Mouse (Mus musculus) testis, postnatal 10 days (tissue): ENCODE measurements around the gene Zfp652.
"Not testable (repeated sequence)": the region's sequence is repeated elsewhere in the genome, so short reads cannot be mapped to it uniquely, and the experiment has no call there.

ENCODE experiments used
- DNase-seq: peaks from one replicate; pipeline ENCODE4 v3.0.0; 2021; ENCODE audit warnings: low spot score

Gene Zfp652

DNA sequence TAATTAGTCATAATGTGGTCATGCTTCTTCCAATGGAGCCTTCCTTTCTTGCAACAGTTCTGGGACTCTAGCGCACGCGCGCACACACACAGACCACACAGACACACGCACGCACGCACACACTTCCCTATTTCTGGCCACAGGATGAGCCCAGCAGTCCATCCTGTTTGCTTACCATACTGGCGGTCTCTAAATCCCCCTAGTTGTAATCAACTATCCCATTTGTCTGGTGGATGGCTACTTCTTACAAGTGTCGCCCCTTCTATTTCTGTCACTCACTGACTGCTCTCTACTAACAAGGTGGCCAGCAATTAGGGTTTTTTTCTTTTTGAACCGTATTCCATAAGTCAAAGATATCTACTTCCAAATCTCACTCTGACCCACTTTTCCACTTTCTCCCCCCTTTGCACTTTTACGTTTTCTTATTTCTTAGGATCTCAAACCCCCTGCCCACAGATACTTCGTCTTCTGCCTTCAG, 349 bp upstream of the Zfp652 start:
- DNase-seq, result no peak

DNA sequence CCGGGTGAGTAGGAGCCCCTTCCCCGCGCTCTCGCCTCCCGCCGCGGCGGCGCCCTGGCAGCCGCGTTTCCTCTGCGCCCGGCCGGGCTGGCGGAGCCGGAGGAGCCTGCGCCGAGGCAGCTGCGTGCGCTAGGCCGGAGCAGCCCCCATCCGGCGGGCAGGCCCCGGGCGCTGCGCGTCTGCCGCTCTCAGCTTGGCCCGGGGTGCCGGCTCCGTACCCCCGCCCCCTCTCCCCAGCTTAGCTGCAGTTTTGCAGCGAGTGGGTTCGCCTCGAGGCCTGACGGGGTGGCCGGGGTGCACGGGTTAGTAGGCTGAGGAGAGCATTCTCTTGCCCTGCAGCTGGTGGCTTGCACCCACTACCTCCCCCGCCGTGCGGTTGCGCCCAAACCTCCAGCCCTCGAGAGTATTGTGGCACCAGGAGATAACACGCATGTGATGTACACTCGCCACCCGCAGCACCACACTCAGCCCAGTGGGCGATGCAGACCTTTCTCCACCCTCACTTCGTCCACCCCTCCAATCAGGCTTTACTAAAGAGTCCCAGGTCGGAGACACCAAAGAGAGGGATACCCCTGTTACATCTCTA, 845 bp downstream of the Zfp652 start:
- DNase-seq, result peak; percentile 75

DNA sequence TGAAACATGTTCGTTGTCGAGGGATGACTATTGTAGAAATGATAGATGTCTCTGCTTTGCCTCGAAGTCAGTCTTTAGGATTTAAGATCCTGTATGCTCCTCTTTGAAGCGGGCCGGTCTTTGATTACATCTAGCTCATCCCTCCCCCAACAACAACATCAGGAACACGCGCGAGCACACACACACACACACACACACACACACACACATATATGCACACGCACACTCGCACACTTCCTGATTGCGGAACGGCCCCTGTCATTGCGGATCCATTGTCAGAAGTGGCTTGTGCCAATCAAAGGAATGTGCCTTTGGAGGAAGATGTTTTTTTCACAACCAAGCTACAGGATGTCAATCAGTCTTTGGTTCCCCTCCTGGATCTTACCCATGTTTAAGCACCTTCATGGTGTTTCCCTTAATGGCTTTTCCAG, 1.4 kb downstream of the Zfp652 start:
- DNase-seq, result no peak

DNA sequence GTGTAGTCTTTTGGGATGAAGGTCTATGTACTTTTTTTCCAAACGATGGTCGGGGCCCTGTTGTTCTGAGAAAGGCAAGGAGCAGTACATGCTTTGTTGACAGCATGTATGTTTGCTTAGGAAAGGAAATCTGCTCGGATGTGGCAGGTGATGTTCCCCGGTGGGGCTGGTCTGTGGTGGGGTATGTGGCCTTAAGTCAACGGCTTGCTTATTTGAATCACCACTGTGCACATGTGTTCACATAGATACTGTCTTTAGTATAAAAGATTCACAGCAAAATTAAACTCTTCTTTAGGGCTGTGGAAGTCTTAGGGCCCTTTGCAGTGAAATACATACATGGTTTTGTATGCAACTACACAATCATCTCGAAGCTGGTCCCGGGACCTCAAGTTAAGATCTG, 1.9 kb downstream of the Zfp652 start:
- no peak for DNase-seq

DNA sequence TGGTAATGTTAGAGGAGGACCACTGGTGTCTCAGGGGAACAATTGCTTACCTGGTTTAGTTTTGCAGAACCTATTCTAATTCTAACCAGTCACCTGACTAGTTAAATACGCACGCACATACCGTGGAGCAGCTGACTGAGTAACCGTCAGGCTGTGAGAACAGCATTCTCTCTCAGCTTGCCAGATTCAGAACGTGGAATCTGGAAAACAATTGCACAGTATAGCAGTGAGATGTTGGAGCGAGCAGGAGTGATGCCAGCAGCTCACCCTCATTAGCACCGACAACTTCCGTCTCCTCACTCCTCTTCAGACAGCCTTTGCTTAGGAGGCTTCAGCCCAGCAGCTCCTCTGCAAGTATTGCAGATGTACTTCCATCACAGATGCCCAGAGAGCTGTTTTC, 3.7 kb downstream of the Zfp652 start:
- no peak for DNase-seq

DNA sequence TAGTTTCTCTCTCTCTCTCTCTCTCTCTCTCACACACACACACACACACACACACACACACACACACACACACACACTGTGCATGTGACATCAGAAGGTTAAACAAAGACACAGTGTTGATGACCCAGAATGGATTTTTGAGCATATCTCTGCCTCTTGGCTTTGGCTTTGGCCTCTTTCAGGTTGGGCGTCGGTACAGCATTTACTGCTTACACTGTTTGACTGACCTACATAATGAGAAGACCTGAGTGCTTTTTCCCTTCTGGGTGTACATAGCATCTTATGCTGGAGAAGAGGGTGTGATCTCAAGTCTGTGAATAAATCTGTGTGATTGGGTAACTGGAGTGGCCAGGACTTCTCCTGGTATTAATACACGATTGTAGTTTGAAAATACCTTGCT, 6.9 kb downstream of the Zfp652 start:
- DNase-seq, result no peak

DNA sequence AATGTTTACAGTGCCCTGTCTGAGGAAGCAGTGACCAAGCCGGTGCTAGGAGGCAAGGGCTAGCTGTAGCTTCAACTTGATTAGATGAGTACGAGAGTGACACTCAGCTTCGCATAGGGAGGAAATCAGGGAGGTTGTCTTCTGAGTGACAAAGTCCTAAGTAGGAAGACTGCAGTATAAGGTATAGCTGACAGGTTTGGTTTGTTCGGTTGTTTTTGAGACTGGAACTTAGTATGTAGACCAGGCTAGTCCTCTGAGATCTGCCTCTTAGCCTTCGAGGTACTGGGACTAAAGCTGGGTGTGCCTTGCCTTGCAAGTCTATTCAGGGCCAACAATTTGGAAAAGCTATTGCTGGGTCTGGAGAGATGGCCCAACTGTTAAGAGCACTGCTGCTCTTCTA, 10.8 kb downstream of the Zfp652 start, which contains the start of gene B130006D01Rik:
Gene B130006D01Rik, plus strand, starts transcription at position 301 of the 400 bp plus-strand sequence.
- DNase-seq, result no peak

DNA sequence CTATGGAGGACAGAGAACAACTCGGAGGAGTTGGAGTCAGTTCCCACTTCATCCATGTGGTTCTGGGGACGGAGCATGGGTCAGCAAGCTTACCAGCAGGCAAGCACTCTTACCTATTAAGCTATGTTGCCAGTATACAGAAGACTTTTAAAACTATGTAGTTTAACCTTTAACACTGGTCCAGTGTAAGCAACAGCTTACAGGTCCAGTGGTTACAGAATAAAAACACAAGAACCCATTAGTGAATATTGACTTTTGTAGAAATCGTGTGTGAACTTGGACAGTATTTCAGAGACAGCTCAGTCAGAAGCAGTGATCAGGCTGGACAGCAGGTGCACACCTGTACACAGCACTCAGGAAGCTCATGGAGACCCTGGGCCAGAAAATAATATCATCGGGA, 12.0 kb downstream of the Zfp652 start:
- no peak for DNase-seq

DNA sequence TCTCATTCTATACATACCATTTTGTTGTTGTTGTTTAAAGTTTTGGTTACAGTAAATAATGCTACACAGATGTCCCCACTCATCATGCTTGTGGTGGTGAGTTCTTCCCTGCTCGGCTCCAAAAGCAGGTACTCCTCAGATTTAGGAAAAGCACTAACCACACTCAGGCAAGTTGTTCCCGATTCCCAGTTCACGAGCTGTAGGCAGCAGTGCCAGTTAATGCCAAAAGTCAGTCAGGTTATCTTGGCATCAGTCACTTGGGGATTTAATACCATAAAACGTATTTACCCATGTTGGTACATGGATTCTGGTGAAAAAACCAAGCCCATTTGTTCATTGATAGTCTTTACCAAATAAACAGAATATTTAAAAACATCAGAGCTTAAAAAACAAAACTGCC, 13.7 kb downstream of the Zfp652 start:
- no peak for DNase-seq

DNA sequence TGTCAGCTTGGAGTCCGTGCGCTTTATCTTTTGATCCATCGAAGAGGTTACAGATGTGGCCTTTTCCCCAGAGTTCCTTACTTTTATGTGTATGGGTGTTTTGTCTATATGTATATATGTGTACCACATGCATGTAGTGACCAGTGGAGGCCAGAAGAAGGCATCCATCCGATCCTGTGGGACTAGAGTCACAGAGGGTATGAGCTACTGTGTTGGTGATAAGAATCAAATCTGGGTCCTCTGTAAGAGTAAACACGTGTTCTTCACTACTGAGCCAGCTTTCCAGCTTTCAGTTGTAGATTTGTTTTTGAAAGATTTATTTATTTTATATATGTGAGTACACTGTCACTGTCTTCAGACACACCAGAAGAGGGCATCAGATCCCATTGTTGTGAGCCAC, 15.5 kb downstream of the Zfp652 start:
- DNase-seq, result no peak

DNA sequence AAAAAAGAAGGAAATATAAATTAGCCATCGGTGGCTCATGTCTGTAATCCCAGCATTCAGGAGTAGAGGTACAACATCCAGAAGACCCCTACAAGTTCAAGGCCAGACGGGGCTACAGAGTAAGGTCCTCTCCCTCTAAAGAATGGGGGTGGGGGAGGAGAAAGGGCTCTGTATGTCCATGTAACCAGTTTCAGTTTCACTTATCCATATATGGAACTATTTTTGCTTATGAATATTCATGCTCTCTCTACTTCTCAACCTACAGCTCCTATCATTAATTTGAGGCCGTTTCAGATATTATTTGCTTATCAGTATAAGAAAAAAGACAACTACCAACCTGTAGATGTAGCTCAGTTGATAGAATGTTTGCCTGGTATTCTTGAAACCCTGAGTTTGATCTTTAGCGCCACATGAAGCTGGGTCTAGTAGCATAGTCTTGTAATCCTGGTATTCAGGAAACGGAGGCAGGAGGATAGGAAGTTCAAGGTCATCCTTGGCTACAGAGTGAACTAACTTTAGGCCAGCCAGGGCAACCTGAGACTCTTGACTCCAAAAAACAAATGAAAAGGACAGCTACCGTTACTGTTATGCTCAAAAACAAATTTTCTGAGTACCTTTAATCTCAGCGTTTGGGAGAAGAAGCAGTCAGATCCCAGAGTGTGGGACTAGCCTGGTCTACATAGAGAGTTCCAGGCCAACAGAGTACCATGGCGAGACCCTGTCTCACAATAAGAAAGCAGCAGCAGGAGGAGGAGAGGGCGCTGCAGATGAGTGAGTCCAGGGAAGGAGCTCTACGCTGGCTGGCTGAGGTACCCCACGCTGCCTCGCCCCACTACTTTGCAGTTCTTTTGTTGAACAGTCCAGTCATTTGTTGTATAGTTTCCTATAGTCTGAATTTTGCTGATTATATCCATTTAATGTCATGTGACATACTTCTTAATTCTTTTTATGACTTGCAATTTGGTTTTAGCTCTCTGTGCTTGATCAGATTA, 16.7 kb downstream of the Zfp652 start:
- DNase-seq, result no peak

DNA sequence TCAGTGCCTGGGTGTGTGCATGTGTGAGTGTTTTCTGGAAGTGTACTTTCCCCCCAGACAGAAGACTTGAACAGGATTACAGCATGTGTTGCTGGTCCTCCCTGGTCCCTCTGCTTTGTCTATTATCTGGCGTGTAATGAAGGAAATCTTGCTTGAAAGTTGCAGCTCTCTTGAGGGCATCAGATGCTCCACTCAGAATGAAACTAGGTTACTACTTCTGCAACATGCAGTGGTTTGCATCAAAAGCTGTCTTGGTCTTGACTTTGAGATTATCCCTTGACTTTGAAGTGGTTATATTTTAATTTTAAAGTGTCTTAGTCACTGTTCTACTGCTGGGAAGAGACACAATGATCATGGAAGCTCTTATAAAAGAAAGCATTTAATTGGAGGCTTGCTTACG, 22.0 kb downstream of the Zfp652 start:
- DNase-seq, result no peak

DNA sequence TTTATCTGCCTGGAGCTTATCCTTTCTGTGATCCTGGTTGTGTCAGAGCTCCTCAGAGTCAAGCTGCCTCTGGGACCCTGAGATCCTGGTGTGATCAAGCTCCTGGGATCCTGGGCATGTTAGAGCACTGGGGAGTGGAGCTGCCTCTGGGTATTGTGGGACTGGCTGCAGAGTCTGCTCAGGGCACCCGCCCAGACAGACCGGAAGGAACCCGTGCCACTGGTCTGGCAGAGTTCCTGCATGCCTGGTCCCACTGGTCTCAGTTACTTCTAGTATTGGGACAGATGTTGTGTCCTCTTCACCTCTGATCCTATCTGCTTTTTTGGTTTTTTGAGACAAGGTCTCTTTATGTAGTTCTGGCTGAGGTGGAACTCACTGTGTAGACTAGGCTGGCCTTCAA, 25.3 kb downstream of the Zfp652 start:
- no peak for DNase-seq

DNA sequence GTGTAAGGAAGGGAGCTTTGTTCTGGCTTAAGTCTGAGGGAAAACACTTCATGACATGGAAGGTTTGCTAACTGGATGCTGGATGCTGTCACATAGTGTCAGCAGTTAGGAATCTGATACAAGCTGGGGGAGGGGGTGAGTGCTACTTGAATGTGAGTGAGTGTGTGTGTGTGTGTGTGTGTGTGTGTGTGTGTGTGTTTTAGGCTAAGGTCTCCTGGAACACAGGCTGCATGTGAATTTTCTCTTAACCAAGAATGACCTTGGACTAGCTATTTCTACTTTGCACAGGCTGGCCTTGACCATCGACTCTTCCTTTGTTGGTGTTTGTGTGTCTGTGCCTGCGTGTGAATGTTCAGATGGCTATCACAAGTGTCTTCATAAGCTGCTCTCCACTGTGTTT, 32.0 kb downstream of the Zfp652 start:
- no peak for DNase-seq

DNA sequence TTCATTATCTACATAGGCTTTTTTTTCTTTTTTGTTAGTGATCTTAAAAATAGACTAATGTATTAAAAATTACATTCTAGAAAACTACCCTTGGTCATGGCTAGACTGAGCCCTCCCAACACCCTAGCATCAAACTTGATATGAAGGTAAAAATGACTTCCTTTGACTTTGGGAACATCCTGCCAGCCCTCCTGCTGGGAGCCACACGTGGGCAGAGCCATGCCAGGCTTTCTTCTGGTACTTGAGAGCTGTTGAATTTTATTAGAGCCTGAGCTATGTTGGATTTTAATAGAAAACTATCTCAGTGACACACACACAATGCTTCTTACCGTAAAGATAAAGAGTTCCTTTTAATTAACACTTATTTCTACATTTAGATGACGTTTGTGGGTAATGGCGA, 34.3 kb downstream of the Zfp652 start:
- DNase-seq, result no peak

DNA sequence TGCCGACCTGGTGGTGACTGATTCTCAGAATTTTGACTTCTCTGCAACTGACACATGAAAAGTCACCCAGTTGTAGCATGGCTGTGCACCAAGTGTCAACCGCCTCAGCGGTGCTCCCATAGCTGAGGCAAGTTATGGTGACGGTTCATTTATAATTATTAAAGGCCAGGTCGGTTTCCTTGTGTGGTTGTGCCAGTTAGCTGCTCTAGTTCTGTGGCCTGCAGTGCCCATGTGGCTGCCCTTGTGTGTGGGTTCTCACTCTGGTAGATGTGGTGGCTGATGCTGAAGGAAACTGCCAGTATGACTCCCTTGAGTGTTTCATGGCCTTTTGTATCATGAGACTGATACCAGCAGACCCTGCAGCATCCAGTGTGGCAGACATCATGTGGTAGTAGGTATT, 35.9 kb downstream of the Zfp652 start:
- no peak for DNase-seq

DNA sequence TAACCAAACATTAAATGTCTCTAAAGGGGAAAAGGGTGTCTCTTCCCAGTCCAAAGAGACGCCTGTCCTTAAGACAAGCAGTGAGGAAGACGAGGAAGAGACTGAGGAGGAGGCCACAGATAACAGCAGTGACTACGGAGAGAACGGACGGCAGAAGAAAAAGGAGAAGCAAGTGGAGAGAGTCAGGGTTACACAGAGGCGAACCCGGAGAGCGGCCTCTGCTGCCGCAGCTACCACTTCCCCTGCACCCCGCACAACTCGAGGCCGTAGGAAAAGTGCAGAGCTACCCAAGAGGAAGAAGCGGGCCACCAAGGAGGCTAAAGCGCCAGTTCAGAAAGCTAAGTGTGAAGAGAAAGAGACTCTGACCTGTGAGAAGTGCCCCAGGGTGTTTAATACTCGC, 37.1 kb downstream of the Zfp652 start:
- no peak for DNase-seq

DNA sequence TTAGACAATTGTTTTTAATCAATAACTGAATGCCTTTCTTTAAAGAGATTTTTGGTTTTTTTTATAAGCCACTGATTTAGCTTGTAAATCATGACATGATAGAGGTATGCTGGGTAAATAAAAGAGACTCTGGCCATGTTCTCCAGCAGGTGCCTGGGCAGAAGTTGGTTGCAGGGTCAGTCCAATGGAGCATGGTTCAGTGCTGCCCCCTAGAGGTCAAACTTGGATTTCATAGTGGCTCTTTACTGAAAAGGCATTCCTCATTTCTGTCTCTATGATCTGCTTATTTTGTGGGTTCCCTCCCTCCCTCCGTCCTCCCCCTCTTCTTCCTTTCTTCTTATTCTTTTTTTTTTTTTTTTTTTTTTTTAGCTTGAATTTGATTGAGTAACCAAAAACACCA, 38.5 kb downstream of the Zfp652 start:
- DNase-seq, result peak; percentile 90

DNA sequence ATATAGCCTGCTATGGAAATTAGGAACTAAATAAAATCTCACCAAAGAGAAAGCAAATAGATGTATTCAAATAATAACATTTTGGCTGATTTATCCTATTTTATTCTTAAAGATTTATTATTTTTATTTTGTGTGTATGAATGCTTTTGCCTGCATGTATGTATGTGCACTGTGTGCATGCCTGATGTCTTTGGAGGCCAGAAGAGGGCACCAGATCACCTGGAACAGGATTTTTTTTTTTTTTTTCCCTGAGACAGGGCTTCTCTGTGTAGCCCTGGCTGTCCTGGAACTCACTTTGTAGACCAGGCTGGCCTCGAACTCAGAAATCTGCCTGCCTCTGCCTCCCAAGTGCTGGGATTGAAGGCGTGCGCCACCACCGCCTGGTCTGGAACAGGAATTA, 42.7 kb downstream of the Zfp652 start:
- not testable (repeated sequence) for DNase-seq

DNA sequence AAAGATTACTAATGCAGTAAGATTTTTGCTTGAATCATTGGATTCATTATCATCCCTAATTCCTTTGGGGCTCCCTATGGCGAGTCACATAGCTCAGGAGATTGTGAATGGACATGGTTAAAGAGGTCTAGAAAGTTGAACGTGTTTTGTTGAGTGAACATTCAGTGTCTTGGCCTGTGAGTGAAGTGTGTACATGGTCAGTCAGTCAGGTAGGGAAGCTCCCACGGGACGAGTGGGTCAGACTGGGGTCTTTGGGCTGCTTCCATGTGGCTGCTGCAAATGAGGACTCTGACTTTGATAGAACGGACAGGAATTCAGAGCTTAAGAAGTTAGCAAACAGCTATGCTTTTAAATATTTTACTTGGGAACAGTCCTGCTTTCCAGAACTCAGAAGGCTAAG, 48.0 kb downstream of the Zfp652 start:
- DNase-seq, result peak; percentile 7

DNA sequence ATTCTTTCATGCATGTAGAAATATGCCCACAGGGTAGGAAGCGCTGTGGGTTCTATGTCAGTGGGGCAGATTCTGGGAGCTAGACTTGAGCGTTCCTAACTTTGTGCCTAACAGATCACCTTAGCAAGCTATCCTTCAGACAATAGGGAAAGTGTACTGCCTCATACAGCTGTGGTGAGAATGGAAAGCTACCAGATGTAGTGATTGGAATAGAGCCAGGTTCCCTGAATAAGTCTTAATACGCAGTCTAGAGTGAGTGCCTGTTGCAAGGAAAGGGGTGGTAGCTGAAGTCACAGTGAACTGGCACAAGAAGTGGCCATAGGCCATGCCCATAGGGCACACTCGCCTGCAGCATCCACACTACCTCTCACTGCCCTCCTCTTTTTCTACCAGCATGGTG, 50.5 kb downstream of the Zfp652 start:
- DNase-seq, result no peak

DNA sequence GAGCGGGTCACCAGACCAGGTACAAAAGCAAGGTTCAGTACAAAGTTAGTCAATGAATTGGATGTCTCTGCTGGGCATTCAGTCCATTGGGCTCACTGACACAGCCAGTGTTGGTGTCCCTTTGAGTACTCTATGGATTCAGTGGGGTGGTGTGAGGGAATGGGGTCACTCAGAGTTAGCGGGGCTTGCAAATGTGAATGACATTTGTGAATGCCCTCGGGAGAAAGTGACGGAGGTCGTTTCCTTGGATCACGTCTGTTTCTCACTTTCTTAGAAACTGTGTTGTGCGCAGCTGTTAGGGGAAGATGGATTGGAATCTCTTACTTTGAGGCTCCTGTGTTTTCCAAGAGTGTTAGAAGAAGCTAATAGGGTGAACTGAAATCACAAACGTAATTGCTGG, 52.3 kb downstream of the Zfp652 start:
- DNase-seq, result no peak

DNA sequence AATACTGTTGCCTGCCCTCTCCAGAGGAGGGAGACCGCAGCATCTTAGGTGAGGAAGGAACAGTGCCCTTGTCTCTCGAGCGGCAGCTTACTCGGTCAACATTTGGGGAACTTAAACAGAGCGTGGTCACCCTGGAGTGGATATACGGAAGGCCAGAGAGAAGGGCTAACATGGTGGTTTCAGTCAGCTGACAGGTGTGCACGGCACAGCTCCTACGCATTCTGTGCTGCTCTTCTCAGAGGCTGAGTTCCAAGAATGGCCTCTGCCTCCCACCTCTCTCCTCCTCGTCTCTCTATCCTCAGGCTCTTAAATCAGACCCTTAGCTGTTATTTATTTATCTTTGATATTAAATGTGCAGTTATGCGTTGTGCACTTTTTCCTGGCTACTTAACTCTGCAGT, 52.9 kb downstream of the Zfp652 start:
- no peak for DNase-seq
